In genomic region chr19:29851036-29851690, GRCm38 (mm10) we compare ENCODE assay signal across 33 mouse cellular contexts. TPM values are rescaled to one million over a fixed set of nuclear protein-coding genes. Genes with fewer than 3 reads are reported as not detected.
DNase-seq lines count a peak whose midpoint lies in the region; ATAC-seq and TF ChIP-seq lines count a peak whose summit lies in the region.
"Had no signal": no experiment of that assay in that cellular context is flagged by ENCODE, and none has a peak within 500 bp of the region (broad histone marks: within the 10 kb centered on the region; RNA-seq: fewer than 3 reads in every experiment).

No protein-coding gene starts in this region.

- ATAC-seq in embryonic facial prominence, embryonic 14.5 days (ENCODE audit: low read depth): peak; percentile 80
- no peak for ATAC-seq in midbrain, embryonic 16.5 days
- ATAC-seq: forebrain, embryonic 16.5 days; hindbrain, postnatal 0 days; intestine, embryonic 15.5 days; lung, postnatal 0 days had no signal

- no peaks in the 10 kb centered on the region for H3K9me3 ChIP-seq in embryonic facial prominence, embryonic 14.5 days (ENCODE audit: control insufficient read depth, low read length)
- no peaks in the 10 kb centered on the region for H3K9me3 ChIP-seq in embryonic facial prominence, embryonic 10.5 days
- no peaks in the 10 kb centered on the region for H3K9me3 ChIP-seq in midbrain, embryonic 16.5 days (replicated peaks; ENCODE audit: control insufficient read depth, low read length, poor library complexity, severe bottlenecking)
- H3K9me3 ChIP-seq in midbrain, embryonic 10.5 days (replicated peaks): no peaks in the 10 kb centered on the region
- H3K9me3 ChIP-seq: heart, embryonic 10.5 days; heart, embryonic 15.5 days; hindbrain, embryonic 12.5 days; intestine, embryonic 15.5 days; limb, embryonic 10.5 days; limb, embryonic 15.5 days; liver, embryonic 13.5 days; midbrain, embryonic 12.5 days; neural tube, embryonic 13.5 days had no signal

- no peak for TF ChIP-seq POLR2A in myocyte (IDR thresholded peaks at IDR 0.05; ENCODE audit: insufficient read length, low read depth)
- TF ChIP-seq POLR2A in kidney, adult 2 months (IDR thresholded peaks at IDR 0.05; ENCODE audit: low read depth, low read length): no peak

- H3K9ac ChIP-seq in embryonic facial prominence, embryonic 14.5 days (ENCODE audit: low read depth, low read length): no peak overlapping the region
- H3K9ac ChIP-seq in midbrain, embryonic 16.5 days (ENCODE audit: low read depth, low read length): no peak overlapping the region
- H3K9ac ChIP-seq: heart, embryonic 15.5 days; hindbrain, embryonic 12.5 days; intestine, embryonic 15.5 days; limb, embryonic 15.5 days; liver, embryonic 13.5 days; midbrain, embryonic 12.5 days; neural tube, embryonic 13.5 days had no signal

- peaks cover 5% of the 10 kb centered on the region; the same call in 1 of the 2 replicates for H3K4me1 ChIP-seq in embryonic facial prominence, embryonic 14.5 days (ENCODE audit: control insufficient read depth, insufficient read depth, low read length)
- H3K4me1 ChIP-seq in embryonic facial prominence, embryonic 10.5 days: peaks cover 4% of the 10 kb centered on the region; the same call in 1 of the 2 replicates
- H3K4me1 ChIP-seq in midbrain, embryonic 16.5 days (ENCODE audit: control insufficient read depth, insufficient read depth, low read length): no peaks in the 10 kb centered on the region; the same call in 1 of the 2 replicates
- no peaks in the 10 kb centered on the region for H3K4me1 ChIP-seq in midbrain, embryonic 10.5 days
- H3K4me1 ChIP-seq in kidney, adult 2 months (ENCODE audit: control insufficient read depth, insufficient read depth, low read length): no peaks in the 10 kb centered on the region
- H3K4me1 ChIP-seq: heart, embryonic 10.5 days; heart, embryonic 15.5 days; hindbrain, embryonic 12.5 days; intestine, embryonic 15.5 days; limb, embryonic 10.5 days; limb, embryonic 15.5 days; liver, embryonic 13.5 days; midbrain, embryonic 12.5 days; neural tube, embryonic 13.5 days had no signal

- DNase-seq in embryonic facial prominence, embryonic 14.5 days (ENCODE audit: low spot score): peak; percentile 59
- DNase-seq in embryonic facial prominence, embryonic 10.5 days (ENCODE audit: low spot score): no peak
- DNase-seq in midbrain, embryonic 10.5 days (ENCODE audit: low spot score): no peak
- peak; percentile 12 for DNase-seq in brain, adult 2 months (ENCODE audit: low read depth, low spot score)
- DNase-seq in thymus, postnatal 0 days (ENCODE audit: low spot score): no peak
- no peak for DNase-seq in kidney, adult 2 months
- DNase-seq: adrenal gland, adult 2 months; adrenal gland, postnatal 36 days; cerebellum, adult 11 months; cerebellum, adult 9-11 months; heart, postnatal 36 days; kidney, adult 9 months; kidney, postnatal 10 days; liver, embryonic 13.5 days; lung, adult 18-20 months; right cerebral cortex, adult 18-20 months; spleen, adult 18-20 months; thymus, postnatal 25 days had no signal

- no peak overlapping the region for H3K4me2 ChIP-seq in embryonic facial prominence, embryonic 14.5 days (ENCODE audit: low read depth, low read length)
- peak overlapping the region; percentile 4; the same call in 1 of the 2 replicates for H3K4me2 ChIP-seq in midbrain, embryonic 16.5 days (ENCODE audit: low read length)
- H3K4me2 ChIP-seq in myocyte (ENCODE audit: low read depth): peak overlapping the region; percentile 81
- H3K4me2 ChIP-seq: heart, embryonic 15.5 days; hindbrain, embryonic 12.5 days; intestine, embryonic 15.5 days; limb, embryonic 15.5 days; liver, embryonic 13.5 days; midbrain, embryonic 12.5 days; neural tube, embryonic 13.5 days had no signal

- 41% methylated on average over 12 of the region's 12 CpGs for WGBS in embryonic facial prominence, embryonic 14.5 days
- 58% methylated on average over 12 of the region's 12 CpGs for WGBS in embryonic facial prominence, embryonic 10.5 days
- WGBS in midbrain, embryonic 16.5 days: 24% methylated on average over 12 of the region's 12 CpGs
- WGBS in midbrain, embryonic 10.5 days: 50% methylated on average over 12 of the region's 12 CpGs
- 33% methylated on average over 12 of the region's 12 CpGs for WGBS in kidney, adult 2 months

- TF ChIP-seq CTCF in kidney, adult 2 months (conservative IDR thresholded peaks at IDR 0.05; ENCODE audit: insufficient read depth, insufficient read length, low read depth, low read length): no peak

- H3ac ChIP-seq in myocyte (ENCODE audit: control insufficient read depth, insufficient read length): no peak overlapping the region

- H3K4me3 ChIP-seq in embryonic facial prominence, embryonic 14.5 days (ENCODE audit: low read depth, low read length): no peak overlapping the region
- H3K4me3 ChIP-seq in embryonic facial prominence, embryonic 10.5 days: no peak overlapping the region
- H3K4me3 ChIP-seq in midbrain, embryonic 16.5 days (ENCODE audit: low read depth, low read length): no peak overlapping the region
- no peak overlapping the region for H3K4me3 ChIP-seq in midbrain, embryonic 10.5 days
- H3K4me3 ChIP-seq in myocyte: no peak overlapping the region
- no peak overlapping the region for H3K4me3 ChIP-seq in kidney, adult 2 months (ENCODE audit: insufficient read depth, low read depth, low read length)
- H3K4me3 ChIP-seq: heart, embryonic 10.5 days; heart, embryonic 15.5 days; hindbrain, embryonic 12.5 days; intestine, embryonic 15.5 days; limb, embryonic 10.5 days; limb, embryonic 15.5 days; liver, embryonic 13.5 days; midbrain, embryonic 12.5 days; neural tube, embryonic 13.5 days had no signal

- H3K27ac ChIP-seq in embryonic facial prominence, embryonic 14.5 days (replicated peaks; ENCODE audit: low read depth, low read length): no peak overlapping the region
- H3K27ac ChIP-seq in embryonic facial prominence, embryonic 10.5 days (replicated peaks): no peak overlapping the region
- no peak overlapping the region for H3K27ac ChIP-seq in midbrain, embryonic 16.5 days (ENCODE audit: low read length)
- no peak overlapping the region for H3K27ac ChIP-seq in midbrain, embryonic 10.5 days (replicated peaks)
- no peak overlapping the region for H3K27ac ChIP-seq in kidney, adult 2 months (ENCODE audit: insufficient read depth, low read depth, low read length)
- H3K27ac ChIP-seq: heart, embryonic 10.5 days; heart, embryonic 15.5 days; hindbrain, embryonic 12.5 days; hindbrain, postnatal 0 days; intestine, embryonic 15.5 days; limb, embryonic 10.5 days; limb, embryonic 15.5 days; liver, embryonic 13.5 days; macrophage; midbrain, embryonic 12.5 days; neural tube, embryonic 13.5 days had no signal

- H3K27me3 ChIP-seq in embryonic facial prominence, embryonic 14.5 days (replicated peaks; ENCODE audit: control insufficient read depth, insufficient read depth, low read length): no peaks in the 10 kb centered on the region
- H3K27me3 ChIP-seq in embryonic facial prominence, embryonic 10.5 days (replicated peaks; ENCODE audit: low read depth, poor library complexity, severe bottlenecking): no peaks in the 10 kb centered on the region
- H3K27me3 ChIP-seq in midbrain, embryonic 16.5 days (ENCODE audit: control insufficient read depth, insufficient read depth, low read depth, low read length): no peaks in the 10 kb centered on the region
- no peaks in the 10 kb centered on the region for H3K27me3 ChIP-seq in midbrain, embryonic 10.5 days (ENCODE audit: low read depth, poor library complexity, severe bottlenecking)
- no peaks in the 10 kb centered on the region for H3K27me3 ChIP-seq in myocyte (ENCODE audit: control insufficient read depth, insufficient read depth, insufficient read length)
- H3K27me3 ChIP-seq in kidney, adult 2 months (replicated peaks; ENCODE audit: control insufficient read depth, insufficient read depth, low read length): no peaks in the 10 kb centered on the region
- H3K27me3 ChIP-seq: heart, embryonic 15.5 days; hindbrain, embryonic 12.5 days; intestine, embryonic 15.5 days; limb, embryonic 15.5 days; liver, embryonic 13.5 days; midbrain, embryonic 12.5 days; neural tube, embryonic 13.5 days had no signal

- H3K79me2 ChIP-seq in myocyte (ENCODE audit: control insufficient read depth, insufficient read depth): no peaks in the 10 kb centered on the region

- no peaks in the 10 kb centered on the region for H3K36me3 ChIP-seq in embryonic facial prominence, embryonic 14.5 days (ENCODE audit: control insufficient read depth, insufficient read depth, low read length)
- H3K36me3 ChIP-seq in embryonic facial prominence, embryonic 10.5 days (replicated peaks): no peaks in the 10 kb centered on the region
- H3K36me3 ChIP-seq in midbrain, embryonic 16.5 days (ENCODE audit: control insufficient read depth, insufficient read depth, low read length): no peaks in the 10 kb centered on the region
- no peaks in the 10 kb centered on the region for H3K36me3 ChIP-seq in midbrain, embryonic 10.5 days
- H3K36me3 ChIP-seq in myocyte (ENCODE audit: control insufficient read depth, insufficient read depth): no peaks in the 10 kb centered on the region
- H3K36me3 ChIP-seq in kidney, adult 2 months (ENCODE audit: control insufficient read depth, insufficient read depth, low read length): no peaks in the 10 kb centered on the region
- H3K36me3 ChIP-seq: G1E; heart, embryonic 10.5 days; heart, embryonic 15.5 days; hindbrain, embryonic 12.5 days; intestine, embryonic 15.5 days; limb, embryonic 10.5 days; limb, embryonic 15.5 days; liver, embryonic 13.5 days; midbrain, embryonic 12.5 days; neural tube, embryonic 13.5 days had no signal

TF ChIP-seq in myocyte, 11 proteins besides CTCF, POLR2A, EP300 and RAD21 (continues in another document):
- no peak for TF ChIP-seq POLR2AphosphoS2 (IDR thresholded peaks at IDR 0.05; ENCODE audit: insufficient read length, low read depth)

RNA-seq across cellular contexts. Expression of gene Ranbp6, which starts 38.4 kb away (rescaled TPM):
- 19.5 and 23.2 TPM in 2 replicates for polyA plus RNA-seq in embryonic facial prominence, embryonic 14.5 days (2014; fragmentation: Nextera tagmentation; extraction: Ambion mirVana)
- polyA plus RNA-seq in embryonic facial prominence, embryonic 10.5 days (2016; fragmentation: Nextera tagmentation; extraction: Ambion mirVana): 21.7 and 23.7 TPM in 2 replicates
- polyA plus RNA-seq in midbrain, embryonic 16.5 days (2015; fragmentation: Nextera tagmentation; extraction: Ambion mirVana): 53.5 and 61.4 TPM in 2 replicates
- polyA plus RNA-seq in midbrain, embryonic 10.5 days (2016; fragmentation: Nextera tagmentation; extraction: Ambion mirVana): 25.7 and 31.1 TPM in 2 replicates
- 2.1 TPM for polyA plus RNA-seq in myocyte (2012; fragmentation: generic; extraction: Trizol)
- polyA plus RNA-seq in thymus, postnatal 0 days (2015; fragmentation: Nextera tagmentation; extraction: Ambion mirVana): 16.9 and 17.8 TPM in 2 replicates
- 1.9 and 2.5 TPM in 2 replicates for polyA plus RNA-seq in kidney, adult 2 months (2012; rRNA removed)

RNA-seq across cellular contexts. Expression of gene 9930021J03Rik, which starts 45.4 kb away (rescaled TPM):
- polyA plus RNA-seq in embryonic facial prominence, embryonic 14.5 days (2014; fragmentation: Nextera tagmentation; extraction: Ambion mirVana): 8.0 and 9.1 TPM in 2 replicates
- polyA plus RNA-seq in embryonic facial prominence, embryonic 10.5 days (2016; fragmentation: Nextera tagmentation; extraction: Ambion mirVana): 3.8 and 4.0 TPM in 2 replicates
- polyA plus RNA-seq in midbrain, embryonic 16.5 days (2015; fragmentation: Nextera tagmentation; extraction: Ambion mirVana): 6.5 and 7.3 TPM in 2 replicates
- 4.0 and 4.2 TPM in 2 replicates for polyA plus RNA-seq in midbrain, embryonic 10.5 days (2016; fragmentation: Nextera tagmentation; extraction: Ambion mirVana)
- polyA plus RNA-seq in myocyte (2012; fragmentation: generic; extraction: Trizol): 3.1 TPM
- 4.2 and 5.4 TPM in 2 replicates for polyA plus RNA-seq in thymus, postnatal 0 days (2015; fragmentation: Nextera tagmentation; extraction: Ambion mirVana)
- 7.4 TPM in 2 replicates for polyA plus RNA-seq in kidney, adult 2 months (2012; rRNA removed)

Comparison
In these comparisons a context has a peak if more than half of its experiments do, and no peak if none do; other contexts are left out.
1. DNase-seq: peak in embryonic facial prominence, embryonic 14.5 days (single experiment) and brain, adult 2 months (single experiment); none in embryonic facial prominence, embryonic 10.5 days (single experiment), midbrain, embryonic 10.5 days (single experiment), thymus, postnatal 0 days (single experiment) and kidney, adult 2 months (single experiment).